Mouse (Mus musculus): ENCODE data around the gene Heg1.

Gene Heg1

GRCm38 (mm10) chr16:33677313-33677690 is 6.9 kb upstream of the Heg1 start:
- in situ Hi-C loops (cut with MboI): no loop called here

GRCm38 (mm10) chr16:33677901-33678300 is 6.3 kb upstream of the Heg1 start:
- in situ Hi-C loops (cut with MboI): no loop called here

- in situ Hi-C loops (cut with MboI): no loop called here
Measured at GRCm38 (mm10) chr16:33680271-33680670, 3.9 kb upstream of the Heg1 start.

- in situ Hi-C loops (cut with MboI): no loop called here
Measured at GRCm38 (mm10) chr16:33680816-33681215, 3.4 kb upstream of the Heg1 start.

GRCm38 (mm10) chr16:33681661-33682060 is 2.5 kb upstream of the Heg1 start:
- in situ Hi-C loops (cut with MboI): no loop called here

- in situ Hi-C loops (cut with MboI): no loop called here
Measured at GRCm38 (mm10) chr16:33682651-33683050, 1.5 kb upstream of the Heg1 start.

GRCm38 (mm10) chr16:33683206-33684161 is 686 bp upstream of the Heg1 start:
- in situ Hi-C loops (cut with MboI): no loop called here

- in situ Hi-C loops (cut with MboI): no loop called here
Measured at GRCm38 (mm10) chr16:33684703-33685701, 832 bp downstream of the Heg1 start.

GRCm38 (mm10) chr16:33686056-33686455 is 1.9 kb downstream of the Heg1 start:
- in situ Hi-C loops (cut with MboI): no loop called here

GRCm38 (mm10) chr16:33687724-33688123 is 3.6 kb downstream of the Heg1 start:
- in situ Hi-C loops (cut with MboI): no loop called here

GRCm38 (mm10) chr16:33690975-33691747 is 7.0 kb downstream of the Heg1 start:
- in situ Hi-C loops (cut with MboI): no loop called here

GRCm38 (mm10) chr16:33693553-33693952 is 9.4 kb downstream of the Heg1 start:
- in situ Hi-C loops (cut with MboI): no loop called here

GRCm38 (mm10) chr16:33696811-33697575 is 12.8 kb downstream of the Heg1 start:
- in situ Hi-C loops (cut with MboI): no loop called here

GRCm38 (mm10) chr16:33697576-33698276 is 13.6 kb downstream of the Heg1 start:
- in situ Hi-C loops (cut with MboI): no loop called here

GRCm38 (mm10) chr16:33698277-33698790 is 14.2 kb downstream of the Heg1 start:
- in situ Hi-C loops (cut with MboI): no loop called here

- in situ Hi-C loops (cut with MboI): no loop called here
Measured at GRCm38 (mm10) chr16:33700584-33700983, 16.4 kb downstream of the Heg1 start.

- in situ Hi-C loops (cut with MboI): no loop called here
Measured at GRCm38 (mm10) chr16:33701872-33702271, 17.7 kb downstream of the Heg1 start.

GRCm38 (mm10) chr16:33704289-33704688 is 20.1 kb downstream of the Heg1 start:
- in situ Hi-C loops (cut with MboI): no loop called here

- in situ Hi-C loops (cut with MboI): no loop called here
Measured at GRCm38 (mm10) chr16:33705258-33705657, 21.1 kb downstream of the Heg1 start.
